Mouse (Mus musculus) adrenal gland, postnatal 14 days (tissue): ENCODE results near the gene Notch4. TPM values are rescaled to one million over a fixed set of nuclear protein-coding genes. Genes with fewer than 3 reads are reported as not detected.

Experiments used
- DNase-seq: peaks from one replicate; pipeline ENCODE4 v3.0.0; 2021; ENCODE audit warnings: mixed read lengths
- total RNA-seq: library from RNA; stranded (reverse); gene quantifications from 2 replicates; pipeline ENCODE4 v1.2.3, GENCODE M21; 2021

Notch4 gene
- total RNA-seq, 1 experiment from 2014 or later = 34.1 TPM

GRCm38 (mm10) chr17:34593752-34594525, 29.9 kb downstream of the Notch4 start:
- DNase-seq = peak; percentile 54

GRCm38 (mm10) chr17:34596098-34596497, 32.0 kb downstream of the Notch4 start:
- no peak for DNase-seq

- no peak for DNase-seq
These were observed 33.6 kb downstream of the Notch4 start, which contains the start of gene Ager for GRCm38 (mm10) chr17:34597566-34598095. Gene Ager (plus strand): TSS chr17:34597862.

GRCm38 (mm10) chr17:34599891-34600290, 35.8 kb downstream of the Notch4 start:
- no peak for DNase-seq

- no peak for DNase-seq
These were observed 37.7 kb downstream of the Notch4 start for GRCm38 (mm10) chr17:34601796-34602195.

GRCm38 (mm10) chr17:34603375-34604060, 39.5 kb downstream of the Notch4 start, which contains the start of gene Rnf5:
Gene Rnf5 (minus strand): TSS chr17:34603690.
- DNase-seq = peak; percentile 98

- peak; percentile 100 for DNase-seq
These were observed 40.0 kb downstream of the Notch4 start, which contains the start of gene Agpat1 for GRCm38 (mm10) chr17:34604061-34604508. Gene Agpat1 (plus strand): TSS chr17:34604262.

- peak; percentile 86 for DNase-seq
These were observed 40.6 kb downstream of the Notch4 start for GRCm38 (mm10) chr17:34604511-34605237.

- peak; percentile 98 for DNase-seq
These were observed 41.5 kb downstream of the Notch4 start for GRCm38 (mm10) chr17:34605609-34606008.

GRCm38 (mm10) chr17:34606186-34607039, 42.3 kb downstream of the Notch4 start:
- DNase-seq = peak; percentile 54

GRCm38 (mm10) chr17:34607997-34608396, 43.9 kb downstream of the Notch4 start:
- DNase-seq = no peak

GRCm38 (mm10) chr17:34611050-34611449, 47.0 kb downstream of the Notch4 start:
- DNase-seq = no peak

- DNase-seq = no peak
These were observed 49.1 kb downstream of the Notch4 start for GRCm38 (mm10) chr17:34613054-34613645.

- DNase-seq = no peak
These were observed 49.8 kb downstream of the Notch4 start for GRCm38 (mm10) chr17:34613830-34614229.

- no peak for DNase-seq
These were observed 51.8 kb downstream of the Notch4 start, which contains the start of gene Egfl8 for GRCm38 (mm10) chr17:34615871-34616270. Gene Egfl8 (minus strand): TSS chr17:34615971.

GRCm38 (mm10) chr17:34618999-34619398, 54.9 kb downstream of the Notch4 start:
- peak; percentile 87 for DNase-seq

GRCm38 (mm10) chr17:34621006-34621405, 56.9 kb downstream of the Notch4 start:
- DNase-seq = no peak

GRCm38 (mm10) chr17:34623161-34623560, 59.1 kb downstream of the Notch4 start:
- DNase-seq = no peak

GRCm38 (mm10) chr17:34624981-34625380, 60.9 kb downstream of the Notch4 start:
- no peak for DNase-seq

GRCm38 (mm10) chr17:34626062-34626772, 62.1 kb downstream of the Notch4 start:
- no peak for DNase-seq
